Mouse (Mus musculus): ENCODE results near the gene Frzb. TPM values are rescaled to one million over a fixed set of nuclear protein-coding genes. Genes with fewer than 3 reads are reported as not detected.
"Not testable (repeated sequence)": the region's sequence is repeated elsewhere in the genome, so short reads cannot be mapped to it uniquely, and the experiment has no call there.

Frzb gene
- total RNA-seq (2022) = 10 to 100 TPM; 24.6 to 29.1 (median 28.7) TPM

- DNase-seq (ENCODE audit: low spot score in 2 of 2) = peak in 1 of 2 experiments; percentile 21
Observed at GRCm38 (mm10) chr2:80447291-80447791, at the start of gene Frzb. Frzb (minus strand) TSS chr2:80447625.

GRCm38 (mm10) chr2:80495304-80495703 lies 47.9 kb upstream of the Frzb start:
- not testable (repeated sequence) for DNase-seq (ENCODE audit: low spot score in 2 of 2)

- no peak for DNase-seq (ENCODE audit: low spot score in 2 of 2)
Observed at GRCm38 (mm10) chr2:80486851-80487250, 39.4 kb upstream of the Frzb start.

GRCm38 (mm10) chr2:80484951-80485350 lies 37.5 kb upstream of the Frzb start:
- no peak for DNase-seq (ENCODE audit: low spot score in 2 of 2)

GRCm38 (mm10) chr2:80475831-80476230 lies 28.4 kb upstream of the Frzb start:
- DNase-seq (ENCODE audit: low spot score in 2 of 2) = no peak

GRCm38 (mm10) chr2:80474247-80474796 lies 26.9 kb upstream of the Frzb start:
- no peak for DNase-seq (ENCODE audit: low spot score in 2 of 2)

- DNase-seq (ENCODE audit: low spot score in 2 of 2) = no peak
Observed at GRCm38 (mm10) chr2:80465991-80466821, 18.8 kb upstream of the Frzb start.

- DNase-seq (ENCODE audit: low spot score in 2 of 2) = no peak
Observed at GRCm38 (mm10) chr2:80461827-80462226, 14.4 kb upstream of the Frzb start.

GRCm38 (mm10) chr2:80448231-80448630 lies 806 bp upstream of the Frzb start:
- DNase-seq (ENCODE audit: low spot score in 2 of 2) = peak; percentile 44 to 45

GRCm38 (mm10) chr2:80446308-80447151 lies 895 bp downstream of the Frzb start:
- peak in 1 of 2 experiments; percentile 46 for DNase-seq (ENCODE audit: low spot score in 2 of 2)

GRCm38 (mm10) chr2:80445926-80446307 lies 1.5 kb downstream of the Frzb start:
- DNase-seq (ENCODE audit: low spot score in 2 of 2) = no peak

GRCm38 (mm10) chr2:80445491-80445890 lies 1.9 kb downstream of the Frzb start:
- no peak for DNase-seq (ENCODE audit: low spot score in 2 of 2)

- no peak for DNase-seq (ENCODE audit: low spot score in 2 of 2)
Observed at GRCm38 (mm10) chr2:80444418-80445365, 2.7 kb downstream of the Frzb start.

- DNase-seq (ENCODE audit: low spot score in 2 of 2) = no peak
Observed at GRCm38 (mm10) chr2:80443962-80444361, 3.5 kb downstream of the Frzb start.

- no peak for DNase-seq (ENCODE audit: low spot score in 2 of 2)
Observed at GRCm38 (mm10) chr2:80441386-80441785, 6.0 kb downstream of the Frzb start.

- no peak for DNase-seq (ENCODE audit: low spot score in 2 of 2)
Observed at GRCm38 (mm10) chr2:80438854-80439253, 8.6 kb downstream of the Frzb start.

- no peak for DNase-seq (ENCODE audit: low spot score in 2 of 2)
Observed at GRCm38 (mm10) chr2:80437401-80437800, 10.0 kb downstream of the Frzb start.

GRCm38 (mm10) chr2:80434783-80435572 lies 12.4 kb downstream of the Frzb start:
- DNase-seq (ENCODE audit: low spot score in 2 of 2) = no peak

- DNase-seq (ENCODE audit: low spot score in 2 of 2) = no peak
Observed at GRCm38 (mm10) chr2:80433254-80433876, 14.1 kb downstream of the Frzb start.
